Mouse (Mus musculus) A20 (cell line): ENCODE results near the gene Gsdma2.
A peak's percentile ranks its signal among the peaks of the same experiment; 100 is the strongest.
"Not testable (repeated sequence)": the region's sequence is repeated elsewhere in the genome, so short reads cannot be mapped to it uniquely, and the experiment has no call there.

Experiments used
- DNase-seq: peaks from one replicate; pipeline ENCODE4 v3.0.0-alpha.2; 2011; ENCODE audit warnings: low read depth, low spot score

The Gsdma2 gene

GRCm38 (mm10) chr11:98646459-98646858 is at the start of gene Gsdma2:
TSS of gene Gsdma2 (plus strand) at chr11:98646759.
- DNase-seq: no peak

GRCm38 (mm10) chr11:98597363-98597762 is 49.2 kb upstream of the Gsdma2 start:
- DNase-seq: peak; percentile 77

- no peak for DNase-seq
These were observed 48.6 kb upstream of the Gsdma2 start, which contains the start of gene Lrrc3c for GRCm38 (mm10) chr11:98597991-98598390. TSS of gene Lrrc3c (plus strand) at chr11:98598291.

GRCm38 (mm10) chr11:98598851-98599290 is 47.7 kb upstream of the Gsdma2 start:
- DNase-seq: no peak

GRCm38 (mm10) chr11:98599291-98599690 is 47.3 kb upstream of the Gsdma2 start:
- no peak for DNase-seq

GRCm38 (mm10) chr11:98602090-98602690 is 44.4 kb upstream of the Gsdma2 start:
- peak; percentile 77 for DNase-seq

- DNase-seq: peak; percentile 53
These were observed 42.6 kb upstream of the Gsdma2 start for GRCm38 (mm10) chr11:98603953-98604352.

- DNase-seq: not testable (repeated sequence)
These were observed 41.6 kb upstream of the Gsdma2 start for GRCm38 (mm10) chr11:98604911-98605310.

GRCm38 (mm10) chr11:98606763-98607162 is 39.8 kb upstream of the Gsdma2 start:
- peak; percentile 65 for DNase-seq

- no peak for DNase-seq
These were observed 25.8 kb upstream of the Gsdma2 start for GRCm38 (mm10) chr11:98620791-98621190.

- DNase-seq: not testable (repeated sequence)
These were observed 22.6 kb upstream of the Gsdma2 start for GRCm38 (mm10) chr11:98623981-98624380.

GRCm38 (mm10) chr11:98624381-98624780 is 22.2 kb upstream of the Gsdma2 start:
- DNase-seq: not testable (repeated sequence)

- no peak for DNase-seq
These were observed 20.7 kb upstream of the Gsdma2 start, which contains the start of the genes Gm12355 and Gsdma3 for GRCm38 (mm10) chr11:98625611-98626410. TSS of gene Gm12355 (minus strand) at chr11:98625661. TSS of gene Gsdma3 (plus strand) at chr11:98626360.

- DNase-seq: no peak
These were observed 17.9 kb upstream of the Gsdma2 start for GRCm38 (mm10) chr11:98628706-98629105.

GRCm38 (mm10) chr11:98630646-98631045 is 15.9 kb upstream of the Gsdma2 start:
- DNase-seq: no peak

- peak; percentile 69 for DNase-seq
These were observed 11.1 kb upstream of the Gsdma2 start for GRCm38 (mm10) chr11:98635312-98635970.

GRCm38 (mm10) chr11:98637501-98637900 is 9.1 kb upstream of the Gsdma2 start:
- no peak for DNase-seq

GRCm38 (mm10) chr11:98640091-98640490 is 6.5 kb upstream of the Gsdma2 start:
- no peak for DNase-seq

GRCm38 (mm10) chr11:98644757-98645156 is 1.8 kb upstream of the Gsdma2 start:
- DNase-seq: no peak

- DNase-seq: no peak
These were observed 613 bp upstream of the Gsdma2 start for GRCm38 (mm10) chr11:98645946-98646345.

GRCm38 (mm10) chr11:98655076-98655475 is 8.5 kb downstream of the Gsdma2 start:
- peak; percentile 80 for DNase-seq

GRCm38 (mm10) chr11:98660517-98660916 is 14.0 kb downstream of the Gsdma2 start:
- peak; percentile 79 for DNase-seq
